27 mouse cellular contexts compared by ENCODE assay signal in the genomic region with DNA sequence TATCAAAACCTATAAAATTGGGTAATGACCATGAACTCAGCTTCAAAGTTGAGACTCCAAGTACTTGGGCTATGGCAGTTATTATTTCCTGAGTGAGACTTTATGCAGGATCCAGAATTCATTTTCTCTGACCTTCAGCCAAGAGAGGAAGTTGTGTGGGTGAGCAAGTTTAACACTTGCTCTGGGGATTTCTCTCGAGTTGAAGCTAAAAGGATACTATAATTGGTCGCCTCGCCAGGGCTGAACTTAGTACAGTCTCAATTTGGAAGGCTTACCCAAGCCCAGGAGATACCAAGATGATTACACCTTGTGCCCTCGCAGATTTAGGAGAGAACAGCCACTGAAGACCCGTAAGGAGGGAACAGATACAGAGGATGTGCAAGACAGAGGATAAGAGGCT.
DNase-seq lines count a peak whose midpoint lies in the region; ATAC-seq lines count a peak whose summit lies in the region.
"Had no signal": no experiment of that assay in that cellular context is flagged by ENCODE, and none has a peak within 500 bp of the region (broad histone marks: within the 10 kb centered on the region; RNA-seq: fewer than 3 reads in every experiment).

No protein-coding gene starts in this region.

- no peaks in the 10 kb centered on the region for H3K27me3 ChIP-seq in embryonic facial prominence, embryonic 14.5 days (replicated peaks; ENCODE audit: control insufficient read depth, insufficient read depth, low read length)
- no peaks in the 10 kb centered on the region for H3K27me3 ChIP-seq in embryonic facial prominence, embryonic 10.5 days (replicated peaks; ENCODE audit: low read depth, poor library complexity, severe bottlenecking)
- no peaks in the 10 kb centered on the region for H3K27me3 ChIP-seq in heart, embryonic 12.5 days (replicated peaks)
- H3K27me3 ChIP-seq: heart, embryonic 13.5 days; liver, embryonic 15.5 days; lung, embryonic 15.5 days; midbrain, embryonic 15.5 days; neural tube, embryonic 12.5 days had no signal

- no peaks in the 10 kb centered on the region for H3K36me3 ChIP-seq in embryonic facial prominence, embryonic 14.5 days (ENCODE audit: control insufficient read depth, insufficient read depth, low read length)
- no peaks in the 10 kb centered on the region for H3K36me3 ChIP-seq in embryonic facial prominence, embryonic 10.5 days (replicated peaks)
- no peaks in the 10 kb centered on the region for H3K36me3 ChIP-seq in heart, embryonic 12.5 days
- H3K36me3 ChIP-seq: forebrain, embryonic 10.5 days; heart, embryonic 13.5 days; limb, embryonic 10.5 days; liver, embryonic 15.5 days; lung, embryonic 15.5 days; midbrain, embryonic 15.5 days; neural tube, embryonic 12.5 days had no signal

- no peak for ATAC-seq in embryonic facial prominence, embryonic 14.5 days (ENCODE audit: low read depth)
- ATAC-seq in heart, embryonic 12.5 days (ENCODE audit: insufficient number of reproducible peaks, low FRiP score), result no peak
- ATAC-seq: forebrain, embryonic 16.5 days; midbrain, embryonic 15.5 days had no signal

- no peak overlapping the region for H3K27ac ChIP-seq in embryonic facial prominence, embryonic 14.5 days (replicated peaks; ENCODE audit: low read depth, low read length)
- H3K27ac ChIP-seq in embryonic facial prominence, embryonic 10.5 days (replicated peaks), result no peak overlapping the region
- H3K27ac ChIP-seq in heart, embryonic 12.5 days (ENCODE audit: poor library complexity, severe bottlenecking), result no peak overlapping the region
- H3K27ac ChIP-seq: forebrain, embryonic 10.5 days; heart, embryonic 13.5 days; hindbrain, embryonic 14.5 days; limb, embryonic 10.5 days; liver, embryonic 15.5 days; lung, embryonic 15.5 days; macrophage; midbrain, embryonic 15.5 days; neural tube, embryonic 12.5 days had no signal

- intact Hi-C loops in left cerebral cortex, postnatal 10 days (cut with DNase I), result no loop called here

- H3K4me2 ChIP-seq in embryonic facial prominence, embryonic 14.5 days (ENCODE audit: low read depth, low read length), result no peak overlapping the region
- no peak overlapping the region for H3K4me2 ChIP-seq in heart, embryonic 12.5 days
- H3K4me2 ChIP-seq: heart, embryonic 13.5 days; hindbrain, embryonic 14.5 days; liver, embryonic 15.5 days; lung, embryonic 15.5 days; midbrain, embryonic 15.5 days; neural tube, embryonic 12.5 days had no signal

- peak; percentile 6 for DNase-seq in embryonic facial prominence, embryonic 14.5 days (ENCODE audit: low spot score)
- no peak for DNase-seq in embryonic facial prominence, embryonic 10.5 days (ENCODE audit: low spot score)
- DNase-seq in heart, adult 18-20 months, result peak; percentile 26 to 37
- DNase-seq in left cerebral cortex, adult 18-20 months (ENCODE audit: low spot score in 2 of 2), result peak; percentile 2 to 25
- DNase-seq in left cerebral cortex, postnatal 10 days (ENCODE audit: extremely low spot score in 1 of 2, low spot score in 2 of 2), result no peak
- DNase-seq in left cerebral cortex, adult 8-10 months (ENCODE audit: low spot score in 2 of 2), result peak; percentile 4 to 28
- DNase-seq in thymus, postnatal 10 days (ENCODE audit: low spot score in 2 of 2), result no peak
- DNase-seq: adrenal gland, postnatal 10 days; cerebellum, adult 2 months; cerebellum, postnatal 36 days; gastrocnemius, postnatal 10 days; heart, postnatal 4 days; kidney, adult 2 months; kidney, postnatal 10 days; liver; thymus, adult 2 months had no signal

- 78% methylated on average over 5 of the region's 5 CpGs for WGBS in embryonic facial prominence, embryonic 14.5 days
- 84% methylated on average over 5 of the region's 5 CpGs for WGBS in embryonic facial prominence, embryonic 10.5 days
- WGBS in heart, embryonic 12.5 days, result 72% methylated on average over 5 of the region's 5 CpGs

- H3K4me3 ChIP-seq in embryonic facial prominence, embryonic 14.5 days (ENCODE audit: low read depth, low read length), result no peak overlapping the region
- no peak overlapping the region for H3K4me3 ChIP-seq in embryonic facial prominence, embryonic 10.5 days
- H3K4me3 ChIP-seq in heart, embryonic 12.5 days, result no peak overlapping the region
- H3K4me3 ChIP-seq: forebrain, embryonic 10.5 days; heart, embryonic 13.5 days; limb, embryonic 10.5 days; liver, embryonic 15.5 days; lung, embryonic 15.5 days; midbrain, embryonic 15.5 days; neural tube, embryonic 12.5 days had no signal

- H3K4me1 ChIP-seq in embryonic facial prominence, embryonic 14.5 days (ENCODE audit: control insufficient read depth, insufficient read depth, low read length), result no peaks in the 10 kb centered on the region
- no peaks in the 10 kb centered on the region for H3K4me1 ChIP-seq in embryonic facial prominence, embryonic 10.5 days
- H3K4me1 ChIP-seq in heart, embryonic 12.5 days (replicated peaks), result no peaks in the 10 kb centered on the region
- H3K4me1 ChIP-seq: forebrain, embryonic 10.5 days; heart, embryonic 13.5 days; limb, embryonic 10.5 days; liver, embryonic 15.5 days; lung, embryonic 15.5 days; midbrain, embryonic 15.5 days; neural tube, embryonic 12.5 days had no signal

- no peak overlapping the region for H3K9ac ChIP-seq in embryonic facial prominence, embryonic 14.5 days (ENCODE audit: low read depth, low read length)
- no peak overlapping the region for H3K9ac ChIP-seq in heart, embryonic 12.5 days
- H3K9ac ChIP-seq: heart, embryonic 13.5 days; hindbrain, embryonic 14.5 days; liver, embryonic 15.5 days; lung, embryonic 15.5 days; midbrain, embryonic 15.5 days; neural tube, embryonic 12.5 days had no signal

- no peaks in the 10 kb centered on the region for H3K9me3 ChIP-seq in embryonic facial prominence, embryonic 14.5 days (ENCODE audit: control insufficient read depth, low read length)
- H3K9me3 ChIP-seq in embryonic facial prominence, embryonic 10.5 days, result no peaks in the 10 kb centered on the region
- no peaks in the 10 kb centered on the region for H3K9me3 ChIP-seq in heart, embryonic 12.5 days (replicated peaks)
- H3K9me3 ChIP-seq: forebrain, embryonic 10.5 days; heart, embryonic 13.5 days; limb, embryonic 10.5 days; liver, embryonic 15.5 days; lung, embryonic 15.5 days; midbrain, embryonic 15.5 days; neural tube, embryonic 12.5 days had no signal

Comparison
In these comparisons a context has a peak if more than half of its experiments do, and no peak if none do; other contexts are left out.
1. DNase-seq: peak in embryonic facial prominence, embryonic 14.5 days (single experiment), heart, adult 18-20 months (2 of 2), left cerebral cortex, adult 18-20 months (2 of 2) and left cerebral cortex, adult 8-10 months (2 of 2); none in embryonic facial prominence, embryonic 10.5 days (single experiment), left cerebral cortex, postnatal 10 days (0 of 2) and thymus, postnatal 10 days (0 of 2).